Mouse (Mus musculus) cerebellum, adult 2 months (tissue): ENCODE measurements at regions not wholly inside any gene's neighbourhood (a gene's known extent, or its start where the extent isn't known, plus 50 kb on each side); places are given as distances from the start of the nearest gene placed in this dataset.

ENCODE experiments used
- DNase-seq, 2 experiments: peaks; one replicate each; pipeline ENCODE4 v3.0.0; 2021
- H3K27ac ChIP-seq: fragments of 200-500 bp; 2 replicates; pipeline ENCODE4 v1.5.1; 2012; ENCODE audit warnings: low read length, control low read depth, inconsistent platforms; ENCODE audit not compliant: insufficient read depth
- H3K27me3 ChIP-seq: fragments of 200-500 bp; 2 replicates; pipeline ENCODE4 v1.6.1; 2012; ENCODE audit warnings: inconsistent platforms, mild to moderate bottlenecking, low read length, moderate library complexity; ENCODE audit not compliant: control insufficient read depth, insufficient read depth
- H3K4me1 ChIP-seq: fragments of 200-500 bp; 2 replicates; pipeline ENCODE4 v1.6.1; 2011; ENCODE audit warnings: low read length; ENCODE audit not compliant: control insufficient read depth, insufficient read depth
- H3K4me3 ChIP-seq: fragments of 200-500 bp; replicated peaks from 2 replicates; pipeline ENCODE3; 2011; ENCODE audit warnings: mild to moderate bottlenecking, low read depth, low read length, control low read depth; ENCODE audit not compliant: insufficient read depth
- CTCF ChIP-seq: fragments of 200-500 bp; IDR thresholded peaks from 2 replicates; pipeline ENCODE4 v1.5.1; 2011; ENCODE audit warnings: low read depth, mild to moderate bottlenecking, control low read depth, low read length, moderate library complexity, borderline replicate concordance; ENCODE audit not compliant: insufficient read depth
- POLR2A ChIP-seq: fragments of 200-500 bp; IDR thresholded peaks from 2 replicates; pipeline ENCODE4 v1.6.1; 2011; ENCODE audit warnings: low read length, control low read depth, borderline replicate concordance; ENCODE audit not compliant: insufficient read depth
- WGBS: fragments of 180-500 bp; shearing (Covaris S2); methylation state at CpG from one replicate; pipeline ENCODE4 v1.1.7; 2018; 5-methylcytosine and 5-hydroxymethylcytosine counted together

- Histone ChIP-seq H3K4me1 (0 out of 2 replicates have a peak, but pooled peaks cover 2% of the 10 kb centered on the region), H3K27ac (no peak overlapping the region), H3K4me3 (no peak overlapping the region), H3K27me3 (no peaks in the 10 kb centered on the region)
- no peak for DNase-seq
- TF ChIP-seq CTCF (no peak), POLR2A (no peak)
- 70% methylated on average over 9 of the region's 9 CpGs for WGBS
These were observed 135.3 kb upstream of the Foxn2 start for GRCm38 (mm10) chr17:88305165-88305564.

DNA sequence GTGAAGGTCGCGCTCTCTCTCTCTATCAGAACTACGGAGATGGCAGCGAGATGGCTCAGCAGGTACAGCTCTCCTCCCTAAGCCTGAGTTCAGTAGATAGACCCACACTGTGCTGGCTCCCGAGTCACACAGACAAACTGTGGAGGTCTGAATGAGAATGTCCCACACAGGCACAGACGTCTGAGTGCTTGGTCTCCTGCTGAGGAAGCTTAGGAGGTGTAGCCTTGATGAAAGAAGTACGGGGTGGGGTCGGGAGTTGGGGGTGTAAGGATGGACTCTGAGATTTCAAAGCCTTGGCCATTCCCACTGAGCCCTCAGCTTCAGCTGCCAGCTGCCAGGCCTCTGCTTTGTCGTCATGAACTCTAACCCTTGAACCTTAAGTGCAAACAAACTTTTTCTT is 134.2 kb upstream of the Foxn2 start:
- 76% methylated on average over 9 of the region's 9 CpGs for WGBS
- Histone ChIP-seq H3K4me3 (no peak overlapping the region), H3K4me1 (0 out of 2 replicates have a peak, but pooled peaks cover 2% of the 10 kb centered on the region), H3K27ac (no peak overlapping the region), H3K27me3 (no peaks in the 10 kb centered on the region)
- DNase-seq = no peak
- TF ChIP-seq POLR2A = no peak
- TF ChIP-seq CTCF = no peak

GRCm38 (mm10) chr17:88307082-88307481 is 133.4 kb upstream of the Foxn2 start:
- no peak for DNase-seq
- no peak overlapping the region for H3K27ac ChIP-seq
- no peak overlapping the region for H3K4me3 ChIP-seq
- WGBS = 56% methylated on average over 4 of the region's 4 CpGs
- TF ChIP-seq POLR2A (no peak), CTCF (no peak)
- no peaks in the 10 kb centered on the region for H3K27me3 ChIP-seq
- 0 out of 2 replicates have a peak, but pooled peaks cover 2% of the 10 kb centered on the region for H3K4me1 ChIP-seq

DNA sequence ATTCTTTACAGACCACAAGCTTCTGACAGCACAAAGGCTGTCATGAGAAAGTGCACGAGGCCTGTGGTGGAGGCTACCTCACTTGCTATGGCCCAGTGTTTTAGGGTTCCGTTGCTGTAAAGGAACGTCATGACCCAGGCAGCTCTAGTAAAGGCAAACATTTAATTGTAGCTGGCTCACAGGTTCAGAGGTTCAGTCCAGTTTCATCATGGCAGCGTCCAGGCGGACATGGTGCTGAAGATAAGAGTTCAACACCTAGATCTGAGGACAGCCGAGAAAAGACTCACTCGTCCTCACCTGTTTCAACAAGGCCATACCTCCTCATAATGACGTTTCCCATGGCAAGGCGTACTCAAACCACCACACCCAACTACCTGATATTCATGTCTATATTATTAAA is 132.7 kb upstream of the Foxn2 start:
- no peak for TF ChIP-seq CTCF
- no peak for TF ChIP-seq POLR2A
- WGBS = 96% methylated on average over 9 of the region's 9 CpGs
- DNase-seq = no peak
- H3K27ac ChIP-seq = no peak overlapping the region
- H3K4me3 ChIP-seq = no peak overlapping the region
- H3K4me1 ChIP-seq = 0 out of 2 replicates have a peak, but pooled peaks cover 2% of the 10 kb centered on the region
- no peaks in the 10 kb centered on the region for H3K27me3 ChIP-seq

- Histone ChIP-seq H3K4me3 (no peak overlapping the region), H3K4me1 (peaks cover 6% of the 10 kb centered on the region), H3K27me3 (no peaks in the 10 kb centered on the region), H3K27ac (no peak overlapping the region)
- WGBS = 94% methylated on average over 2 of the region's 2 CpGs
- no peak for DNase-seq
- no peak for TF ChIP-seq POLR2A
- TF ChIP-seq CTCF = peak; percentile 26; the same call in 1 of the 2 replicates
These were observed 127.6 kb upstream of the Foxn2 start for GRCm38 (mm10) chr17:88312876-88313275.

DNA sequence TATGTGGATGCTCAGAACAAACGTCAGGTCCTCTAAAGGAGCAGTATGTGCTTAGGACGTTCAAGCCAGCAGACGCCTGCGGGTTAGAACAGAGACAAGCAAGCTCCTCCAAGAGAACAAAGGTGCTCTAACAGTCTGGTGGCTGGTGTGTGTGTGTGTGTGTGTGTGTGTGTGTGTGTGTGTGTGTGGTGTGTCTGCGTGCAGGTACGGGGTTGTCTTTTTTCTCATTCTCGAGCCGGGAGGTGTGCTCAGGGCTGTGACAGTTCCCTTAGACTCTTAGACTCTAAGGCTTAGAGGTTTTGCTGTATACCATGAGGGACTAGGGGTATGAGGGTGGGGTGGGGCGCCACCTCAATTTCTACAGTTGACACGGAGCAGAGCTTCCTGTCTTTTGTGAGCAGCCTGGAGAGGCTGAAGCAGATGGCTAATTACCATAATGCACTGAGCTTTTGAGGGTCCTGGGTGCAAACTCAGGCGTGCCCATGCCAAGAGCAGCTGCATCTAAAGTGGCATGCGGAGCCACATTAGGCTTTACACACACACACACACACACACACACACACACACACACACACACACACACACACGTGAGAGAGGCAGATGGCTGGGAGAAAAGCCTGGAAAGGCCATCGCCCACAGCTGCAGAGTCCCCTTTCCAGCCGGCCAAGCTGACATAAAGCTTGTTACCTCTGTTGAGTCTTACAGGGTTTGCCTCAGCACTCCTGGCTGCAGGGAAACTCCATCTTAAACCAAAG is 124.1 kb upstream of the Foxn2 start:
- no peak overlapping the region for H3K27ac ChIP-seq
- H3K27me3 ChIP-seq = no peaks in the 10 kb centered on the region
- whole genome bisulfite sequencing = 51% methylated on average over 15 of the region's 15 CpGs
- no peak for DNase-seq
- TF ChIP-seq POLR2A = no peak
- TF ChIP-seq CTCF = no peak
- peaks cover 12% of the 10 kb centered on the region for H3K4me1 ChIP-seq
- H3K4me3 ChIP-seq = no peak overlapping the region

DNA sequence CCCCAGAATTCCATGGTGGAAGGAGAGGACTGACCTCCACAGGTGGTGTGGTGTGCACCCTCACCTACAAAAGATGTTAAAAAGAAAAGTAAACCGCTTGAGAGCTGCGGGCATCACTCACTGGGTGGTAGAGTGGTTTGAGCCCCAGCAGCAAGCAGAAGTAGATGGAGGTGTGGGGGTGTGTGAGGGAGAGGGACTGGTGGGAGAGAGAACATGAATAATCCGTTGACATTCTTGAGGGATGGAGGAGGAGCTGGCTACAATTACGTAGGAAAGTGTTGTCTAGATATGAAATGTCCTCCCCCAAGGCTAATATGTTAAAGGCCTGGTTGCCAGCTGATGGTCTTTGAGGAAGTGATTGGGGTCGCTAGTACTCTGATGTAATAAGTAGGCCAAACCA is 123.2 kb upstream of the Foxn2 start:
- H3K4me1 ChIP-seq = peaks cover 14% of the 10 kb centered on the region
- TF ChIP-seq CTCF (no peak), POLR2A (no peak)
- no peak for DNase-seq
- WGBS = 82% methylated on average over 5 of the region's 5 CpGs
- no peak overlapping the region for H3K27ac ChIP-seq
- H3K27me3 ChIP-seq = no peaks in the 10 kb centered on the region
- H3K4me3 ChIP-seq = no peak overlapping the region

- TF ChIP-seq POLR2A (no peak), CTCF (no peak)
- Histone ChIP-seq H3K4me3 (no peak overlapping the region), H3K4me1 (peaks cover 14% of the 10 kb centered on the region), H3K27ac (no peak overlapping the region), H3K27me3 (no peaks in the 10 kb centered on the region)
- 86% methylated on average over 7 of the region's 7 CpGs for WGBS
- DNase-seq = no peak
These were observed 122.7 kb upstream of the Foxn2 start for GRCm38 (mm10) chr17:88317806-88318205.
